Mouse (Mus musculus) left cerebral cortex, adult 11 months (tissue): Measurements from ENCODE around the gene Olfr1019.

Experiments
- DNase-seq: peaks from one replicate; pipeline ENCODE4 v3.0.0; 2022; ENCODE audit warnings: low spot score

Gene Olfr1019

GRCm38 (mm10) chr2:85845383-85845782, at the start of gene Olfr1019:
TSS of gene Olfr1019 (minus strand) at chr2:85845483.
- no peak for DNase-seq

DNA sequence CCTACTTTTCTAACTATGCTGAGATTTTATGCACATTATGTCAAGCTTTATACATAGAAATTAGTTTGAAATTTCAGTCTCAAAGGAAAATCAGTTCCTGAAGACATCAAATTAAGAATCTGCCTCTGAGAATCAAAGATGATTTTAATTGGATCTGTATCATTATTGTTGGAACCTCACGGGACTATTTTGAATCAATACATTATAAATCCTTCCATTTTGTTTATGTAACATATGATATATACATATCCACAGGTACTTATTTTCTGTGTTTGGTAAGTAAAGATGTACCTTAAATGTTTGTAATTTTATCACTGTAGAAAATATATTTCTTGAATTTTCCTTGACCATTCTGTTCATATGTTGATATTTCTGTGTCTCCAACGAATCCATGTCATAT, 40.1 kb upstream of the Olfr1019 start, which contains the start of gene Olfr1023:
Olfr1023 (plus strand) TSS at position 301 of the 400 bp plus-strand sequence.
- DNase-seq, result no peak

- DNase-seq, result no peak
Observed at GRCm38 (mm10) chr2:85868294-85868693, 23.0 kb upstream of the Olfr1019 start, which contains the start of gene Olfr1022. TSS of gene Olfr1022 (plus strand) at chr2:85868594.

DNA sequence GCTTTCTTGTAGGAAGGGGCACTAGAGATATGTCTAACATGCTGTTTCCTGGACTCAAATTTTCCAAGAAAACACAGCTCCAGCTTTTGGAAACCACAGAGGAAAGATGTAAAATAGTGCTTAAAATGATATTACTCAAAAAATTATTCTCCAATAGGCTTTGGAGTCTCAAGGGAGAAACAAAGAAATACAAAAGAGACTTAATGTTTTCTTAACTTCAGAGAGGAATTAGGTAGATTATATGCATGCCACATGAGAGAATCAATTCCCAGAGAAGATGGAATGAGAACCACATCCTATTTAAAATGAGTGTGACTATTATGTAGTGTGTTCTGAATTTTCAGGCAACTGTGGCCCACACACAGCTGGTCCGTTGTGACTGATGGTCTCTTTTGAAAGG, 1.4 kb upstream of the Olfr1019 start, which contains the start of gene Olfr1020:
Olfr1020 (plus strand) TSS at position 301 of the 400 bp plus-strand sequence.
- DNase-seq, result no peak

DNA sequence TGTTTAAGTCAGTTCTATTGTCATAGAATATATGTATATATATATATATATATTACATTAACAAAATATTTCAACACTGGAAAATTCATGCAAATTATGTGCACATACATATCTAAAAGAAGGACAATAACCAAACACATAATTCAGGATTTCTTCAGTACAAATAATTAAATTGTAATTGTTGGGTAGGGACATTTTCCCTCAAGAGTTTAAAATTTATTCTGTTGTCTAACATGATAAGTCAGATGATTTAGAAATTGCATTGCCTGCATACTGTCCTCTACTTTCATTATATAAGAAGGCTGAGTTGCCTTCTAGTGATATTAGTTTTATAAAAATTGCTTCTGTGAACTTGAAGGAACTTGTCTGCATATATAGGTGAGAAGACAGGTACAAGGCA, 27.1 kb downstream of the Olfr1019 start, which contains the start of gene Olfr1018:
Olfr1018 (plus strand) TSS at position 301 of the 400 bp plus-strand sequence.
- DNase-seq, result no peak

- no peak for DNase-seq
Observed at GRCm38 (mm10) chr2:85804501-85804900, 40.8 kb downstream of the Olfr1019 start.

GRCm38 (mm10) chr2:85802444-85802843, 42.8 kb downstream of the Olfr1019 start, which contains the start of gene Olfr1016:
TSS of gene Olfr1016 (minus strand) at chr2:85802544.
- no peak for DNase-seq

DNA sequence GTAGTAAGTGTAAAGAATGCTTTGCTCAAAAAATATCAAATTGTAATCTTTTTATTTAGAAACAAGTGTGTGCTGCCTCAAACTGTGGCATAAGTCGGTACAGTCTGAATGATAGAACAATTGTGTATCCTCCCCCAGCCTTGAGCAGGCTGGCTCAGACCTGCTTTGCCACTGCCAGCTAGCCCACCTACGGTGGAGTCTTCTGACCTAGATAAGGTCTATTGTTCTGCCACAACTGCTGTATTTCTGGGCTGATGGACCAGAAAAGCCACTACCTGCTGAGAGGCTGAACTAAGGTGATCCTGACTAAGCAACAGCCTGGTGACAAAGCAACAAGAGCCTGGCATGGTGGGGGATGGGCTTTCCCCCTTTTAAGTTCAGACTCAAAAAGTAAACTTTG, 53.0 kb downstream of the Olfr1019 start:
- DNase-seq, result no peak
